Mouse (Mus musculus) kidney, adult 8-10 months (tissue): ENCODE results near the gene Fmo1.

Experiments used
- DNase-seq, 2 experiments: peaks; one replicate each; pipeline ENCODE4 v3.0.0; 2022

Gene Fmo1

GRCm38 (mm10) chr1:162792306-162793044 is 73.9 kb downstream of the Fmo1 start:
- peak; percentile 65 to 86 for DNase-seq

- no peak for DNase-seq
These were observed 81.2 kb downstream of the Fmo1 start for GRCm38 (mm10) chr1:162785222-162785621.

- DNase-seq = no peak
These were observed 82.7 kb downstream of the Fmo1 start for GRCm38 (mm10) chr1:162783669-162784248.

GRCm38 (mm10) chr1:162781035-162781434 is 85.4 kb downstream of the Fmo1 start:
- DNase-seq = peak in 1 of 2 experiments; percentile 41
